Mouse (Mus musculus): Measurements from ENCODE around the gene Sae1.

- peak; percentile 71; the same call in 1 of the 2 replicates for TF ChIP-seq POLR2A (IDR thresholded peaks at IDR 0.05; ENCODE audit: extremely low read depth, insufficient read depth, low read length)
- TF ChIP-seq CTCF (IDR thresholded peaks at IDR 0.05; ENCODE audit: extremely low read depth, insufficient read depth, low read length) = no peak
Measured at GRCm38 (mm10) chr7:16387160-16388041, at the start of gene Sae1.

All from cortical plate, adult 2 months (tissue).